Mouse (Mus musculus) lung, adult 2 months (tissue): ENCODE data around the gene Slc7a7. TPM values are rescaled to one million over a fixed set of nuclear protein-coding genes. Genes with fewer than 3 reads are reported as not detected.

ENCODE experiments used
- DNase-seq: peaks from one replicate; pipeline ENCODE4 v3.0.0; 2022
- H3K4me1 ChIP-seq: fragments of 200-500 bp; 2 replicates; pipeline ENCODE4 v1.6.1; 2011; ENCODE audit warnings: low read length; ENCODE audit not compliant: control insufficient read depth, insufficient read depth
- H3K4me3 ChIP-seq: fragments of 200-500 bp; replicated peaks from 2 replicates; pipeline ENCODE3; 2011; ENCODE audit warnings: low read depth, mild to moderate bottlenecking, control low read depth, low read length; ENCODE audit errors: extremely low read depth
- CTCF ChIP-seq: fragments of 200-500 bp; IDR thresholded peaks from 2 replicates; pipeline ENCODE4 v1.5.1; 2011; ENCODE audit warnings: mild to moderate bottlenecking, low read length, control low read depth; ENCODE audit not compliant: insufficient read depth
- POLR2A ChIP-seq: fragments of 200-500 bp; IDR thresholded peaks from 2 replicates; pipeline ENCODE4 v1.6.1; 2011; ENCODE audit warnings: low read depth, mild to moderate bottlenecking, control low read depth, low read length, borderline replicate concordance; ENCODE audit errors: extremely low read depth
- WGBS: fragments of 180-500 bp; shearing (Covaris S2); methylation state at CpG from one replicate; pipeline ENCODE4 v1.1.7; 2018; 5-methylcytosine and 5-hydroxymethylcytosine counted together
- polyA plus RNA-seq: library from polyadenylated mRNA; depleted of rRNA; stranded (reverse); fragments of >200 nt; gene quantifications from 2 replicates; pipeline ENCODE4 v1.2.3, GENCODE M21; 2012

The Slc7a7 gene
- polyA plus RNA-seq, 1 experiment = 29.2 TPM

DNA sequence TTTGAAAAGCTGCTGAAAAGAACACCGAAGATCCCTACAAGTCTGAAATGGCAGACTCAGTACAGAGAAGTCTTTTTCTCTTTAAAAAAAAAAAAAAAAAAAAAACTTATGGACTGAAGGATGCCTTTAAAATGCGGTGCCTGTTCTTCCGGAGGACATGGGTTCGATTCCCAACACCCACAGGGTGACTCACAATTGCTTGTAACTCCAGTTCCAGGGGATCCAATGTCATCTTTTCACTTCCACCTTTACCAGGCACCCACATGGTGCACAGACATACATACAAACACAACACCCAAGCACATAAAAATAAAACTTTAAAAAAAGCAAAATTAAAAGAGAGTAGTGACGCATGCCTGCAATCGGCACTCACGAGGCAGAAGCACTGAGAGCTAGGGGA, 10.1 kb upstream of the Slc7a7 start:
- TF ChIP-seq CTCF (no peak), POLR2A (no peak)
- Histone ChIP-seq H3K4me3 (no peak overlapping the region), H3K4me1 (peaks cover 11% of the 10 kb centered on the region)
- no peak for DNase-seq
- WGBS = 82% methylated on average over 7 of the region's 7 CpGs

DNA sequence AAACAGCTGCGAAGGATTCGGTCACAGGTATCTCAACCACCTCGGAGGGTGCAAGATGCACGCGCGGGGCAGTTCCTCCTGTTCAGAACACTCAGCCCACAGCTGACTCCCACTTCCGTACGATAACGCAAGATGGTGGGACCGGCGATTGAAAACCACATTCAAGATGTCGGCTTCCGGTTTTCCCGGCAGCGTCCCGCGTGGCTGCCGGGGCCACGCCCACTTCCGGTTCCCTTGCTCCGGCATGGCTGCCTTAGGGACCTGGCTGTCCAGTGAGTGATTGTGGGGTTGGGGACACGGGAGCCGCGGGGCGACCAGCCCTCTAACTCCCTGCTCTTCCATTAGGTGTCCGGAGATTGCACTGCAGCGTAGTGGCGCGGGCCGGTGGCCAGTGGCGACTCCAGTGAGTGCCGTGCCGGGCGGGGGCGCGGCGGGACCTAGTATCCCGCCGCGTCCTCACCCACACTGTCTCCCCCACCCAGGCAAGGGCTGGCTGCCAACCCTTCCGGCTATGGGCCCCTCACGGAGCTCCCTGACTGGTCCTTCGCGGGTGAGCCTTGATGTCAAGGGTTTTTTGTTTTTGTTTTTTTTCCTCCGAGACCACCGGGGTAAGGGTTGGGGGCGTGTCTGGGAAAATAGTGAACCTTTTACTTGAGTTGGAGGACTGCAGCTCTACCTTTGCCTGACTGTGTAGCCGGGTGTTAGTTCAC, 9.3 kb upstream of the Slc7a7 start, which contains the start of gene Mrpl52:
Gene Mrpl52, plus strand, starts transcription at position 221 of the 710 bp plus-strand sequence.
- H3K4me3 ChIP-seq = peak within 1 kb of the TSS; percentile 98
- 1% methylated on average over 48 of the region's 48 CpGs for WGBS
- TF ChIP-seq POLR2A (peak; percentile 88; the same call in 1 of the 2 replicates), CTCF (no peak)
- H3K4me1 ChIP-seq = peaks cover 11% of the 10 kb centered on the region
- DNase-seq = peak; percentile 91

DNA sequence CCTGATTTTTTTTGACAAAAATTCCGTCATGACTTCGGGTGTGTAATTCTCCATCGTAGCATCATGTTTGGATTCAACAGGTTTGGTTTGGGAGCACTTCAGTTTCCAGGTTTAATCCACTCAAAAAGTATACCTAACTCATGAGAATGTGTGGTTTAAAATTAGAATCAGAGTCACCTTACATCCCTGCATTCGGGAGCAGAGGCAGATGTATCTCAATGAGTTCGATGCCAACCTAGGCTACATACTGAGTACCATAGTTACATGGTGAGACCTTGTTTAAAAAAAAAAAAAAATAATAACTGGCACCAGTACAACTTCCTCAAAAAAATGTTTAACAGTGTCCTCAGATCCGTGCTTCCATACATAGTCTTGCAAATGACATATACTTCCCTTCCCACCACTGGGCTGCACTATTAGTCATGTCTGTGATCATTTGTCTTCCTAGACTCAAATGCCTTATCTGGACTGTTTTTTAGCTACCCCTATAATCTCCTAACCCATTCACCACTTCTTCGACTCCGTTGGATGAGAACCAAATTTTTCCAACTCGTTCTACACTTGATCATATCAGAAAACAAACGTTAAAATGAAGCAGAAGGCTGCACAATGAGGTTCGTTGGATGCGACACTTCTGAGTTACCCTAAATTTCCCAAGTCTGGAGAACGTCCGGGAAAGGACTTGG, 8.6 kb upstream of the Slc7a7 start:
- WGBS = 26% methylated on average over 14 of the region's 14 CpGs
- no peak for TF ChIP-seq POLR2A
- TF ChIP-seq CTCF = no peak
- DNase-seq = no peak
- H3K4me3 ChIP-seq = peak overlapping the region; percentile 98
- H3K4me1 ChIP-seq = peaks cover 11% of the 10 kb centered on the region

DNA sequence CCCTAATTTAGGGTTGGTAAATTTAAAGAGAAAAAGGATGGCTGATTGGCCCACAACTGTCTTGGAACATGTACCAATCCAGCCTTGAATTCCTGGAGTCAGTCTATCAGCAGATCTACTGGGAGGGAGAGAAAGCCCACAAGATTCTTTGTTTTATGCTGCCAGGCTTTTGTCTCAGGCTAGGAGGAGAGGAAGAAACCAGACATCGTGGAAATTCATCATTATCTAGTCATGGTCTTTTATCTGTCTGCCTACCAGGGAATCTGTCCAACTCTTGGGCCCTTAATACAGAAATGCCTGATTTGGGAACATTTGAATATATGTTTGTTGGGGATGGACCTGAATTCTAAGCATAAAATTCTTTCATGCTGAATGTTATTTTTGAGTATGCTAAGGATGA, 8.0 kb upstream of the Slc7a7 start:
- TF ChIP-seq CTCF (no peak), POLR2A (no peak)
- 54% methylated on average over 1 of the region's 1 CpGs for WGBS
- peaks cover 8% of the 10 kb centered on the region for H3K4me1 ChIP-seq
- DNase-seq = no peak
- no peak overlapping the region for H3K4me3 ChIP-seq

DNA sequence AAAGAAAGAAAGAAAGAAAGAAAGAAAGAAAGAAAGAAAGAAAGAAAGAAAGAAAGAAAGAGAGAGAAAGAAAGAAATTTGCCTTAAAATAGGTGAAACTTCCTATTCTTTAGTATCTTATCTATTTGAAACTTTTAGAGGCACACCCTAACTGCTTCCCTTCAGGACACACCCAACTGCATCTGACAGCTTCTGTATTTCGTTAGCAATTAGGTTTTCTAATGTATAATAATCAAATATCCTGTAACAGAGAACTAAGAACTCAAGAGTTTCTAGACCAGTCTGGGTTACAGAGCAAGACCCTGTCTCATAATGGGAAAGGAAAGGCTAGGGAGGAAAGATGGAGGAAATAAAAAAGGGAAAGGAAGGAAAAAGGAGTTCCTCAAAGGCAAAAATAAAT, 7.1 kb upstream of the Slc7a7 start:
- DNase-seq = no peak
- WGBS = 51% methylated on average over 1 of the region's 1 CpGs
- Histone ChIP-seq H3K4me3 (no peak overlapping the region), H3K4me1 (peaks cover 4% of the 10 kb centered on the region)
- TF ChIP-seq CTCF = no peak
- TF ChIP-seq POLR2A = no peak

DNA sequence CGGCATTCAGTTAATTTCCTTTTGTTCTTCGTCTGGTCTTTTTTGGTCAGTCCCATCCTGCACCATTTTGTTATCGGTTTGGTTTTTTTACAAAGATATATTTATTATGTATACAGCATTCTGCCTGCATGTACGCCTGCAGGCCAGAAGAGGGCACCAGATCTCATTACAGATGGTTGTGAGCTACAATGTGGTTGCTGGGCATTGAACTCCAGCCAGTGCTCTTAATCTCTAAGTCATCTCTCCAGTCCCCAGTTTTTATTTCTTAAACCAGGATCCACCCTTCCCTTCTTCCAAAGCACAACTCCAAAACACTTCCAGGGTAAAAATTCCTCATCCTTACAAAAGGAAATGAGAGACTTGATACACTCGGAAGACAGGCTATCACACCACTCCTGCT, 5.8 kb upstream of the Slc7a7 start:
- TF ChIP-seq POLR2A (no peak), CTCF (peak; percentile 73)
- WGBS = 66% methylated on average over 5 of the region's 5 CpGs
- H3K4me3 ChIP-seq = no peak overlapping the region
- peaks cover 4% of the 10 kb centered on the region for H3K4me1 ChIP-seq
- DNase-seq = no peak

DNA sequence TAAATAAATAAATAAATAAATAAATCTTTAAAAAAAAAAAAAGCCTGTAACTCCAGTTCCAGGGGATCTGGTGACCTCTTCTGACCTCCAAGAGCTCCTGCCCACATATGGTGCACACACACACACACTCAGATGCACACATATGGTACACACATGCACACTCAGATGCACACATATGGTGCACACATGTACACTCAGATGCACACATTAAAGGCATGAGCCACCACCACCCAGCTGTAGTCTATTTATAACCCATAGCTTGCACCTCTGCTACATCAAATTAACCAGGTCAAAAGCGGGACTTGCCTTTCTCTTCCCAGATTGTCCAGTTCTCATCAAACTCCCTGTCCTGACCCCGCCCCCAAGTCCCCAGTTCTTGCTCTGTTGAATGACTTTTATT, 3.4 kb upstream of the Slc7a7 start:
- TF ChIP-seq CTCF = no peak
- no peak for TF ChIP-seq POLR2A
- WGBS = 88% methylated on average over 2 of the region's 2 CpGs
- DNase-seq = no peak
- H3K4me3 ChIP-seq = no peak overlapping the region
- H3K4me1 ChIP-seq = peaks cover 2% of the 10 kb centered on the region

DNA sequence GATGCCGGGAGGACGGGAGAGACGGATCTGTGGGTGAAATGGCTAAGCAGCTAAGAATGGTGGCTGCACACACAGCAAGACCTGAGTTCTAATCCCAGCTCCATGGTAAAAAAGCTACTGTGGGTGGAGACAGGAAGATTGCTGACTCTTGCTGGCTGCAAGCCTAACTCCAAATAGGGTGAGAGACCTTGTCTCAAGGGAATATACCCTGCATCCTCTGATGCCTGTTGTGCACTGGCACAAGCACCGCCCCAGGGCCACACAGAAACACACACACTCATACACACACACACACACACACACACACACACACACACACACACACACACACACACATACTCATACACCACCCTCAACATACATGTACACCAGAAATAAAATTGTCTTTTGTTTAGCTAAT, 750 bp downstream of the Slc7a7 start:
- TF ChIP-seq POLR2A (no peak), CTCF (no peak)

DNA sequence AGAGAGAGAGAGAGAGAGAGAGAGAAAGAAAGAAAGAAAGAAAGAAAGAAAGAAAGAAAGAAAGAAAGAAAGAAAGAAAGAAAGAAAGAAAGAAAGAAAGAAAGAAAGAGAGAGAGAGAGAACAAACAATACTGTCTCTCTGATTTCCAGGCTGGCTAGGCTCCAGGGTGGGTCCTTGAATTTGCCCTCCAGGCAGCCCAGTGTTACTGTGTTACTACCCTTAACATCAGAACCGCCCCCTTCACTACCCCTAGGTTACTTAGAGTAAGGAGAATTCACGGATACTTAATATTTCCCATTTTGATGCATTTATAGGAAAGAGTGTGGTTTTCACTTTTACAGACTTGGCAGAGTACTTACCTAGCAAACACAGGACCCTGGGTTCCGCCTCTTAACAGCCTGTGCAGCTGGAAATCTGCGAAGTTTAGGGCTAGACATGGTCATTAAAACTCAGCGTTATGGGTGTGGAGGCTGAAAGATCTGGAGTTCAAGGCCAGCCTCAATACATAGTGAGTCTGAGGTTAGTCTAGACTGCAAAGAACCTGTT, 1.3 kb downstream of the Slc7a7 start:
- no peak for DNase-seq
- TF ChIP-seq CTCF (no peak), POLR2A (no peak)
- Histone ChIP-seq H3K4me1 (peaks cover 10% of the 10 kb centered on the region; the same call in 1 of the 2 replicates), H3K4me3 (no peak overlapping the region)
- WGBS = 81% methylated on average over 5 of the region's 5 CpGs

More for the DNA sequence above, 750 bp downstream of the Slc7a7 start:
- 89% methylated on average over 4 of the region's 4 CpGs for WGBS
- no peak for DNase-seq
- Histone ChIP-seq H3K4me3 (no peak overlapping the region), H3K4me1 (peaks cover 10% of the 10 kb centered on the region; the same call in 1 of the 2 replicates)

DNA sequence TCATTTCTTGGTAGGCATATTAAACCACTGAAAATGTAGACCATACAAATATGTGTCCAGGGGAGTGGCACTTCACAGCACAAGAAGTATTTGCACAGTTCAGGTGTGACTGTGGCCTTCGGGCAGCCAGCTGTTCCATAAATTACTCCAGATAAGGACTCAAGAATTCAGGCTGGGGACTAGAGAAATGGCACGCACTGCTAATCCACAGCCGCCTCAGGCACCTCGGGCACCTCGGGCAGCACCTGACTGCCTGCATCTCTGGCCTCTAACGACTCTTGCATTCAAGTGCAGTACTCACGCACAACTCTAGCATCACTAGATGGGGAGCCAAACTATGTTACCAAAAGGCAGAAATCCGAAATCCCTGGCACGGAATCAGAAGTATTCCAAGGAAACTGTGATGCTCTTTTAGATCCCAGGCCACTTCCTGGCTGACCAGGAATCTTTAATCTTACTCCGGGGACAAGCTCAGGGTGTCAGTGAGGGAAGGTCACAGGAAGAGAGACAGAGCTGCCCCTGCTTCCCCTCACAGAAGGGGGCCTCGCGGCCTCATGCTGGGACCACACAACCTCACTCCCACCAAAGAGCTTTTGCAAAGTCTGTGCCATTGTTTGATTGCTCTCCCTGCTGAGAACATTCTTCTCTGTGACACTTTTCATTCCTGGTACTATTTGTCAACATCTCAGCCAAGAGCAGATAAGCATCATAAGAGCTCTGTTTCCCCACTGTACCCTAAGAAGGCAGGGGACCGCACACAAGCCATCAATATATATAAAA, 2.1 kb downstream of the Slc7a7 start:
- TF ChIP-seq CTCF = no peak
- no peak for TF ChIP-seq POLR2A
- H3K4me1 ChIP-seq = peaks cover 10% of the 10 kb centered on the region; the same call in 1 of the 2 replicates
- peak; percentile 34 for DNase-seq
- no peak overlapping the region for H3K4me3 ChIP-seq
- WGBS = 44% methylated on average over 13 of the region's 13 CpGs
